Mouse (Mus musculus): ENCODE measurements around the gene Rpf1.

The Rpf1 gene

DNA sequence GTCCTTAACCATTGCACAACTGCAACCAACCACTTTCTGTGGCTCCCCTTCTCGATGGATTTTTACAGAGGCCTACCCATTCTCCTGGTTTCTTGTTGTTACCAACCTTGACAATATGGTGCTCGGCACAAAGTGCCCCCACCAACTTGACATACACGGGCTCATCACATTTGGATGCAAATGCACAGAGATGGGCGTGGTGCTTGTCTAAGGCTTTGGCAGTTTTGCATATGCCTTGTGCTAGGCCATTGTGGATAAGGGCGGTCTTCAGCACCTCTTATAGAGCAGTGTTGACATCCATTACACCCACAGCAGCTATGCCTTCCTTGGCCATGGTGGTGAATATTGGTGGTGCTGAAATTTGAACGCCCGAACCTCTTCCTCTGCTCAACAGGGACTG lies 41.7 kb upstream of the Rpf1 start:
- Histone ChIP-seq H3K4me1 (replicated peaks; ENCODE audit: low read depth, low read length) (peaks cover 15% of the 10 kb centered on the region), H3K4me3 (replicated peaks; ENCODE audit: low read length) (no peak overlapping the region), H3K27me3 (ENCODE audit: insufficient read depth, low read length) (no peaks in the 10 kb centered on the region), H3K36me3 (ENCODE audit: insufficient read depth, low read length) (no peaks in the 10 kb centered on the region), H3K9me3 (ENCODE audit: low read length) (peaks cover 4% of the 10 kb centered on the region; the same call in 1 of the 2 replicates)
- TF ChIP-seq CTCF (conservative IDR thresholded peaks at IDR 0.05; ENCODE audit: low read length) (no peak), POU5F1 (IDR thresholded peaks at IDR 0.05; ENCODE audit: borderline replicate concordance, low read length) (no peak), NANOG (IDR thresholded peaks at IDR 0.05; ENCODE audit: borderline replicate concordance, low read length) (no peak)

DNA sequence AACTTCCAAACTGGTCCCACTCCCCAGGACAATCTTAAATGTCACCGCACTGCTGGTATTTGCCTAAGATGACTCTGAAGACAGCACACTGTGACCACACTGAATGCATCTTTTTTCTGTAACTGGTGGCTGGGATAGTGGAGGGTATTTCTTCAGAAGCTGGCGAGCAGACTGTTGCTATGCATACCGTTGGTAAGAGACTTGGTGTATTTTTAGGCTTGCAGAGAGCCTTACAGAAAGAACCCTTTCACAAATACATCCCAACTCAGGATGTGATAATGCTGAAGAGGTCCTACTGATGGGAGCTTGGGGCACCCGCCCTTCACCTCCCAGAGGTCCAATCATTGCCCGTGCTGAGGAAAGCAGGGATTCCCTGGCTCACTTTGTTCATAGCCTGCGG lies 36.3 kb upstream of the Rpf1 start:
- Histone ChIP-seq H3K27me3 (ENCODE audit: insufficient read depth, low read length) (no peaks in the 10 kb centered on the region), H3K4me3 (replicated peaks; ENCODE audit: low read length) (no peak overlapping the region), H3K36me3 (ENCODE audit: insufficient read depth, low read length) (no peaks in the 10 kb centered on the region), H3K9me3 (ENCODE audit: low read length) (peaks cover under 1% of the 10 kb centered on the region; the same call in 1 of the 2 replicates), H3K4me1 (replicated peaks; ENCODE audit: low read depth, low read length) (peaks cover 4% of the 10 kb centered on the region; the same call in 1 of the 2 replicates)
- TF ChIP-seq POU5F1 (IDR thresholded peaks at IDR 0.05; ENCODE audit: borderline replicate concordance, low read length) = no peak
- TF ChIP-seq NANOG (IDR thresholded peaks at IDR 0.05; ENCODE audit: borderline replicate concordance, low read length) = no peak
- no peak for TF ChIP-seq CTCF (conservative IDR thresholded peaks at IDR 0.05; ENCODE audit: low read length)

DNA sequence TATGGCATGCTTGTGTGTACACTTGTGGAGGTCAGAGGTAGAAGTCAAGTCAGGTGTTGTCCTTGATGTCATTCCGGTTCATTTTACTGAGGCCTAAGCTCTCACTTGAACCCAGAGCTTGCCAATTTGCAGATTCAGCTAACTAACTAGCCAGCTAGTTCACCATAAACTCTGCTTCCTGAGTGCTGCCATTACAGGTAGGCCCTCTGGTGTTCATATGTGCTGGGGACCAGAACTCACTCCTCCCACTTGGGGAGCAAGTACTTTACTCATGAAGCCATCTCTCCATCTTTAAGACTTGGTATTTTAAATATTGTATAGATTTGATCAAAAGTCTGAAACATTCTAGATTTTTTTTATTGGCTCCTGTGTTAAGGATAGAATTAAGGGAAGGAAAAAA lies 35.3 kb upstream of the Rpf1 start:
- H3K4me3 ChIP-seq (replicated peaks; ENCODE audit: low read length) = no peak overlapping the region
- 0 out of 2 replicates have a peak, but pooled peaks cover 3% of the 10 kb centered on the region for H3K4me1 ChIP-seq (replicated peaks; ENCODE audit: low read depth, low read length)
- TF ChIP-seq CTCF (conservative IDR thresholded peaks at IDR 0.05; ENCODE audit: low read length) = no peak
- TF ChIP-seq POU5F1 (IDR thresholded peaks at IDR 0.05; ENCODE audit: borderline replicate concordance, low read length) = no peak
- TF ChIP-seq NANOG (IDR thresholded peaks at IDR 0.05; ENCODE audit: borderline replicate concordance, low read length) = no peak
- H3K36me3 ChIP-seq (ENCODE audit: insufficient read depth, low read length) = no peaks in the 10 kb centered on the region
- no peaks in the 10 kb centered on the region for H3K27me3 ChIP-seq (ENCODE audit: insufficient read depth, low read length)
- H3K9me3 ChIP-seq (ENCODE audit: low read length) = no peaks in the 10 kb centered on the region

DNA sequence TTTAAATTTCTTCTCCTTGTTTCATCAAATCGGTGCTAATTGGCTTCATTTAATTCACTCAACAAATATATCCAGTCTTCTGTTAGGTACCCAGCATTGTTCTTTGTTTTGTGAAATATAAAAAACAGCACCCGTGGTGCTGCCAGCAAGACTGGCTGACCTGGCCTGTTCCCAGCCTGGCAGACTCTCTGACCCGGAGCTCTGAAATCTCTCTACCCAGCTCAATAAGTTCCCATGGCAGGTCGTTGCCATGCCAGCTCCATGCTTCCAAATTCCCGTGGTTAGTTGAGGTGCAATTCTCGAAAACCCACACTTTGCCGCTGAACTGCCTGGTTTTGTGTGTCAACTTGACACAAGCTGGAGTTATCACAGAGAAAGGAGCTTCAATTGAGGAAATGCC lies 33.6 kb upstream of the Rpf1 start:
- TF ChIP-seq POU5F1 (IDR thresholded peaks at IDR 0.05; ENCODE audit: borderline replicate concordance, low read length) (no peak), NANOG (IDR thresholded peaks at IDR 0.05; ENCODE audit: borderline replicate concordance, low read length) (no peak), CTCF (conservative IDR thresholded peaks at IDR 0.05; ENCODE audit: low read length) (no peak)
- no peak overlapping the region for H3K4me3 ChIP-seq (replicated peaks; ENCODE audit: low read length)
- no peaks in the 10 kb centered on the region for H3K36me3 ChIP-seq (ENCODE audit: insufficient read depth, low read length)
- no peaks in the 10 kb centered on the region for H3K9me3 ChIP-seq (ENCODE audit: low read length)
- no peaks in the 10 kb centered on the region for H3K27me3 ChIP-seq (ENCODE audit: insufficient read depth, low read length)
- H3K4me1 ChIP-seq (replicated peaks; ENCODE audit: low read depth, low read length) = 0 out of 2 replicates have a peak, but pooled peaks cover 3% of the 10 kb centered on the region

DNA sequence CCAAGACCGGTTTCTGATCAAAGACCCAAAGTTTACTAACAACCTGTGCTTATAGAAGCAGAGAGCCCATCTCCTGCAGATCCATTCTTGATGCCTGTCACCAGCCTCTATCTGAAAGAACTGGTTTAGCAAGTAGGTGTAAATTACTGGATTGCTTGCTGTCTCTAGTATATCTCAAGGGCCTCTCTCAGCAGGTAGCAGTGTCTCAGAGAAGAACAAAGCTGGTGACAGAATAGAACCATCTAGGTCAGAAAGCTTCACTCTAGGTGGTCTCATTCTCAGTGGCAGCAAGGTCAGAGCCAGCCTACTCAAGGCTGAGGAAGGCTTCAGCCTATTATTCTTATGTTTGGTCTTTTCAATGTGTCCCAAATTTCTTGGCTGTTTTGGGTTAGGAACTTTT lies 22.4 kb upstream of the Rpf1 start:
- no peak overlapping the region for H3K4me3 ChIP-seq (replicated peaks; ENCODE audit: low read length)

DNA sequence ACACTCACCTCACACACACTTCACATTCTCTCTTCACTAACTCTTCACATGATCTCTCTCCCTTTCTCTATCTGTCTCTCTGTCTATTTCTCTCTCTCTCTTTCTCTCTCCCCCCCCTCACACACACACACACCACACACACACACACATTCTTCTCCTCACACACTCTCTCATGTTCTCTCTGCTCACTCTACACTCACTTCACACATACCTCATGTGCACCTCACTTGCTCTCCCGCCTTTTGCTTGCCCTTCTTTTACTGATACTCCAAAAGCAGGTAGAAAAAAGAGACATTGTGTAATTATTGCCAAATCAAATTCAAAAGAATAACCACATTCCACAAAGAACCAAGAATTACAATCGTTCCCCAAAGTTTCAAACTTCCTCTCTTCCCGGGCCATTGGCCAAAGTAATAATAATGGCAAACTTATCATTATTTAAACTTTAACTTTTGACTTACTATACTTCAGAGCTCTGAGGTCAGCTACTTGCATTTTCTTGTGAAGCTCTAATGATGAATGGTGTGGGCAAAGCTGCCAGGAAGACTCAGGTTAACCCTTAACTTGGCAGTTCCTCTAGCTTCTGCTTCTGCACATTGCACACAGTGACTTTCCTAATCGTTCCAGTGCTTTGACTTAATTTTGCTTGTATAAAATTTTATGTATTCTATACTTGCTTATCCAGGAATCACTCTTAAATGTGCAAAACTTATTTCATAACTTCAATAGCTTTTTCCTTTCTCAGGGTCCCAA lies 19.5 kb upstream of the Rpf1 start:
- TF ChIP-seq NANOG (IDR thresholded peaks at IDR 0.05; ENCODE audit: borderline replicate concordance, low read length) = no peak
- Histone ChIP-seq H3K4me3 (replicated peaks; ENCODE audit: low read length) (no peak overlapping the region), H3K27me3 (ENCODE audit: insufficient read depth, low read length) (no peaks in the 10 kb centered on the region), H3K4me1 (replicated peaks; ENCODE audit: low read depth, low read length) (peaks cover 13% of the 10 kb centered on the region), H3K9me3 (ENCODE audit: low read length) (peaks cover 18% of the 10 kb centered on the region), H3K36me3 (ENCODE audit: insufficient read depth, low read length) (no peaks in the 10 kb centered on the region)

More for the DNA sequence above, 22.4 kb upstream of the Rpf1 start:
- no peaks in the 10 kb centered on the region for H3K36me3 ChIP-seq (ENCODE audit: insufficient read depth, low read length)
- H3K9me3 ChIP-seq (ENCODE audit: low read length) = peaks cover 18% of the 10 kb centered on the region
- no peaks in the 10 kb centered on the region for H3K27me3 ChIP-seq (ENCODE audit: insufficient read depth, low read length)
- no peak for TF ChIP-seq POU5F1 (IDR thresholded peaks at IDR 0.05; ENCODE audit: borderline replicate concordance, low read length)
- TF ChIP-seq NANOG (IDR thresholded peaks at IDR 0.05; ENCODE audit: borderline replicate concordance, low read length) = peak; percentile 89
- no peak for TF ChIP-seq CTCF (conservative IDR thresholded peaks at IDR 0.05; ENCODE audit: low read length)
- peaks cover 9% of the 10 kb centered on the region for H3K4me1 ChIP-seq (replicated peaks; ENCODE audit: low read depth, low read length)

DNA sequence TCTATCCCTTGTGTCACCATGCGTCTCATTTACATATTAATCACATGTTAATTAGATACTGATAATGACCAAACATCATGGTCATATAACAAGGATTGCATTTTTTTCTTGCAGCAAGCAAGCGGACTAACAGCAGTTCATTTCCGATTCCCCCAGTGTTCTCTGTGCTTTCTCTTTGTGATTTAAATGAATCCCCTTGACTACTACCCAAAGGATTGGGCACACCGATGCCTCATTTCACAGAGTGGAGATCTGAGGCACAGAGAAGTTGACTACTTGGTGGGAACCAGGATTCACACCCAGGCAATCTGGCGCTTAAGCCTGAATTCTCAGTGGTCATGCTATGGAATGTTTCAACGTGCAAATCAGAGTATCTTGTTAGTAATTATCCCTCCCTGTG lies 13.8 kb upstream of the Rpf1 start:
- no peaks in the 10 kb centered on the region for H3K27me3 ChIP-seq (ENCODE audit: insufficient read depth, low read length)
- H3K4me1 ChIP-seq (replicated peaks; ENCODE audit: low read depth, low read length) = peaks cover 22% of the 10 kb centered on the region
- no peaks in the 10 kb centered on the region for H3K36me3 ChIP-seq (ENCODE audit: insufficient read depth, low read length)
- no peak overlapping the region for H3K4me3 ChIP-seq (replicated peaks; ENCODE audit: low read length)
- H3K9me3 ChIP-seq (ENCODE audit: low read length) = 0 out of 2 replicates have a peak, but pooled peaks cover 3% of the 10 kb centered on the region
- no peak for TF ChIP-seq POU5F1 (IDR thresholded peaks at IDR 0.05; ENCODE audit: borderline replicate concordance, low read length)
- TF ChIP-seq CTCF (conservative IDR thresholded peaks at IDR 0.05; ENCODE audit: low read length) = no peak
- no peak for TF ChIP-seq NANOG (IDR thresholded peaks at IDR 0.05; ENCODE audit: borderline replicate concordance, low read length)

DNA sequence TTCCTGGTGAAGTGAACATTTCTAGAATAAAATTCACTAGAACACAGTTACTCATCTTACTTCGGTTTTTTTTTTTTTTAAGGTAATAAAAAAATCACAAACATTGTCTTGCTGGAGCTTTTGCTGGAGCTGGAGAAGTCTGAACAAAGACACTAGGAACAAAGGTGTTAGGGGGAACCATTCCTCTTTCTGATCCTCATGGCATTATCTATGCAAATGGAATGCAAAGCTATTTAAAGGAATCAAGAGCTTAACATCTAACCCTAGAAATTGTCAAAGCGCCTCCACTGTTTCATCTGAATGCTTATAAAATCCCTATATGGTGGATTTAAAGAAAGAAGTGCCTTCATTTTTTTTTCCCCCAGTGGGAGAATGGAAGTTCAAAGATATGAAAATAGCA lies 7.1 kb upstream of the Rpf1 start:
- H3K4me1 ChIP-seq (replicated peaks; ENCODE audit: low read depth, low read length) = no peaks in the 10 kb centered on the region
- no peaks in the 10 kb centered on the region; the same call in 1 of the 2 replicates for H3K27me3 ChIP-seq (ENCODE audit: insufficient read depth, low read length)
- TF ChIP-seq NANOG (IDR thresholded peaks at IDR 0.05; ENCODE audit: borderline replicate concordance, low read length) = no peak
- TF ChIP-seq POU5F1 (IDR thresholded peaks at IDR 0.05; ENCODE audit: borderline replicate concordance, low read length) = no peak
- no peak for TF ChIP-seq CTCF (conservative IDR thresholded peaks at IDR 0.05; ENCODE audit: low read length)
- H3K4me3 ChIP-seq (replicated peaks; ENCODE audit: low read length) = no peak overlapping the region
- no peaks in the 10 kb centered on the region for H3K36me3 ChIP-seq (ENCODE audit: insufficient read depth, low read length)
- no peaks in the 10 kb centered on the region for H3K9me3 ChIP-seq (ENCODE audit: low read length)

DNA sequence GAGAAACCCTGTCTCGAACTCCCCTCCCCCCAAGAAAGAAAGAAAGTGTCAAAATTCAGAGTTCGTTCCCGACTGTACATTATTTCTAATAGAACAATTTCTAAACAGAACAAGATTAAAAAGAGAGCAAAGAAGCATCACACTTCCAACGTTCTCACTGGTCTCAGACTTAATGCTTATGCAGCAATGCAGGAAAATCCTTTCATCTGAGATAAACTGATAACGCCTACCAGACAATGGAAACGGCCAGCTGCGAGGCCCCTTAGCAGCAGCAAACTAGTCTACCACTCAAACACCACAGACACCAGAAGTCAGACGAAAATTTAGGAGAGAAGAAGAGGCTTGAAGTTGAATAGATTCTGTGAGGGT lies 407 bp upstream of the Rpf1 start:
- H3K9me3 ChIP-seq (ENCODE audit: low read length) = no peaks in the 10 kb centered on the region
- TF ChIP-seq CTCF (conservative IDR thresholded peaks at IDR 0.05; ENCODE audit: low read length) (no peak), NANOG (IDR thresholded peaks at IDR 0.05; ENCODE audit: borderline replicate concordance, low read length) (no peak), POU5F1 (IDR thresholded peaks at IDR 0.05; ENCODE audit: borderline replicate concordance, low read length) (no peak)
- peaks cover 29% of the 10 kb centered on the region for H3K36me3 ChIP-seq (ENCODE audit: insufficient read depth, low read length)

More for the DNA sequence above, 407 bp upstream of the Rpf1 start:
- Histone ChIP-seq H3K27me3 (ENCODE audit: insufficient read depth, low read length) (no peaks in the 10 kb centered on the region), H3K4me1 (replicated peaks; ENCODE audit: low read depth, low read length) (peaks cover 24% of the 10 kb centered on the region), H3K4me3 (replicated peaks; ENCODE audit: low read length) (peak overlapping the region; percentile 88)

All from E14TG2a.4 (cell line).